ENCODE assay signal across 17 mouse cellular contexts in the genomic region with DNA sequence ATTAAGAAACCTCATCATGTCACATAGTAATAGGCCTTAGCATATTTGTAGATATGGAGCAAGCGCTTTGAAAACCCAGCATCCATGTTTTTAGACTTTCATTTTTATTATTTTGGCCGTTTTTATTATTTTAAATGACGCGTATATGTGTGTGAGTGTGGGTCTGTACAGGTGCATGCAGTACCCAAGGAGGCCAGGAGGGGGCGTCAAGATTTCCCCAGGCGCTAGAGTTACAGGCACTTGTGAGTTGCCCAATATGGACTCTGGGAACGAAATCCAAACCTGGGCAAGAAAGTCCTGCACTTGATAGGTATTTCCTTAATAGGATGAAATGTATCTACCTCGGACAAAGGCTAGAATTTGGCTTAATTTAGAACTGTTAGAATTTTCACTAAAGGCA. TPM values are rescaled to one million over a fixed set of nuclear protein-coding genes. Genes with fewer than 3 reads are reported as not detected.
DNase-seq lines count a peak whose midpoint lies in the region; ATAC-seq and TF ChIP-seq lines count a peak whose summit lies in the region.
"Had no signal": no experiment of that assay in that cellular context is flagged by ENCODE, and none has a peak within 500 bp of the region (broad histone marks: within the 10 kb centered on the region; RNA-seq: fewer than 3 reads in every experiment).

No protein-coding gene starts in this region.

- H3K9ac ChIP-seq in liver, embryonic 14.5 days (replicated peaks): no peak overlapping the region
- H3K9ac ChIP-seq in liver, embryonic 12.5 days: no peak overlapping the region
- H3K9ac ChIP-seq: embryonic facial prominence, embryonic 12.5 days; forebrain, embryonic 13.5 days; hindbrain, embryonic 15.5 days had no signal

- TF ChIP-seq EP300 in liver, embryonic 14.5 days (IDR thresholded peaks at IDR 0.05; ENCODE audit: low read depth): no peak

- no peak overlapping the region for H3K4me3 ChIP-seq in liver, embryonic 14.5 days (ENCODE audit: insufficient read depth in 1 of 2, low read depth in 2 of 2, low read length in 2 of 2)
- H3K4me3 ChIP-seq in liver, embryonic 12.5 days: no peak overlapping the region
- no peak overlapping the region for H3K4me3 ChIP-seq in bone marrow macrophage, adult 2 months (ENCODE audit: insufficient read depth, low read length)
- H3K4me3 ChIP-seq: embryonic facial prominence, embryonic 12.5 days; forebrain, embryonic 13.5 days; hindbrain, embryonic 15.5 days had no signal

- DNase-seq in adrenal gland, postnatal 10 days: peak; percentile 29
- no peak for DNase-seq in adrenal gland, adult 18-20 months (ENCODE audit: low spot score in 2 of 2)
- DNase-seq in liver, embryonic 14.5 days (ENCODE audit: low read depth in 3 of 3, low spot score in 3 of 3): no peak
- peak; percentile 23 for DNase-seq in B cell, adult 2 months
- DNase-seq in spleen, adult 18-20 months: no peak
- DNase-seq in adipocyte (ENCODE audit: low spot score): no peak
- DNase-seq: gastrocnemius, postnatal 25 days; left cerebral cortex, postnatal 4 days; lung, postnatal 14 days; right cerebral cortex, postnatal 4 days had no signal

- no peak overlapping the region for H3K4me2 ChIP-seq in liver, embryonic 14.5 days (ENCODE audit: low read depth)
- no peak overlapping the region for H3K4me2 ChIP-seq in liver, embryonic 12.5 days
- H3K4me2 ChIP-seq: embryonic facial prominence, embryonic 12.5 days; forebrain, embryonic 13.5 days; hindbrain, embryonic 15.5 days had no signal

- H3K9me3 ChIP-seq in liver, embryonic 14.5 days (ENCODE audit: control insufficient read depth, low read length): no peaks in the 10 kb centered on the region
- no peaks in the 10 kb centered on the region for H3K9me3 ChIP-seq in liver, embryonic 12.5 days (replicated peaks)
- H3K9me3 ChIP-seq: embryonic facial prominence, embryonic 12.5 days; forebrain, embryonic 13.5 days; hindbrain, embryonic 15.5 days had no signal

- no peak overlapping the region for H3K27ac ChIP-seq in liver, embryonic 14.5 days
- no peak overlapping the region for H3K27ac ChIP-seq in liver, embryonic 12.5 days
- H3K27ac ChIP-seq in bone marrow macrophage, adult 2 months (ENCODE audit: insufficient read depth, low read depth, low read length): no peak overlapping the region
- H3K27ac ChIP-seq: embryonic facial prominence, embryonic 12.5 days; forebrain, embryonic 13.5 days; hindbrain, embryonic 15.5 days had no signal

- H3K27me3 ChIP-seq in liver, embryonic 14.5 days (ENCODE audit: control insufficient read depth, insufficient read depth, low read length): no peaks in the 10 kb centered on the region
- H3K27me3 ChIP-seq in liver, embryonic 12.5 days (replicated peaks): no peaks in the 10 kb centered on the region; the same call in 1 of the 2 replicates
- H3K27me3 ChIP-seq: embryonic facial prominence, embryonic 12.5 days; forebrain, embryonic 13.5 days; hindbrain, embryonic 15.5 days had no signal

- TF ChIP-seq POLR2A in bone marrow macrophage, adult 2 months (IDR thresholded peaks at IDR 0.05; ENCODE audit: borderline replicate concordance, low read depth, low read length): no peak

- no peaks in the 10 kb centered on the region for H3K4me1 ChIP-seq in liver, embryonic 14.5 days (replicated peaks; ENCODE audit: control insufficient read depth in 2 of 2, insufficient read depth in 2 of 2, low read length in 1 of 2)
- H3K4me1 ChIP-seq in liver, embryonic 12.5 days: no peaks in the 10 kb centered on the region
- H3K4me1 ChIP-seq in bone marrow macrophage, adult 2 months (ENCODE audit: control insufficient read depth, insufficient read depth, low read length): peaks cover 6% of the 10 kb centered on the region; the same call in 1 of the 2 replicates
- H3K4me1 ChIP-seq: embryonic facial prominence, embryonic 12.5 days; forebrain, embryonic 13.5 days; hindbrain, embryonic 15.5 days had no signal

- H3K36me3 ChIP-seq in liver, embryonic 14.5 days (replicated peaks; ENCODE audit: control insufficient read depth, insufficient read depth, low read depth): no peaks in the 10 kb centered on the region
- no peaks in the 10 kb centered on the region for H3K36me3 ChIP-seq in liver, embryonic 12.5 days
- H3K36me3 ChIP-seq: embryonic facial prominence, embryonic 12.5 days; hindbrain, embryonic 15.5 days had no signal

- TF ChIP-seq CTCF in liver, embryonic 14.5 days (IDR thresholded peaks at IDR 0.05; ENCODE audit: low read depth): peak; percentile 73
- peak; percentile 47 for TF ChIP-seq CTCF in bone marrow macrophage, adult 2 months (IDR thresholded peaks at IDR 0.05; ENCODE audit: low read depth, low read length)

- 66% methylated on average over 8 of the region's 8 CpGs for WGBS in liver, embryonic 14.5 days (ENCODE audit: insufficient replicate concordance)
- WGBS in liver, embryonic 12.5 days (ENCODE audit: insufficient replicate concordance): 65% methylated on average over 8 of the region's 8 CpGs

- no peak for ATAC-seq in liver, embryonic 14.5 days (ENCODE audit: insufficient read depth)
- no peak for ATAC-seq in liver, embryonic 12.5 days
- ATAC-seq: forebrain, embryonic 13.5 days; midbrain, embryonic 16.5 days had no signal

RNA-seq across cellular contexts. Expression of a gene that starts 30.4 kb away (rescaled TPM):
- total RNA-seq in adrenal gland, postnatal 10 days (2021): 1 to 10 TPM; 8.6 to 9.9 TPM
- 10 to 100 TPM; 18.0 to 86.4 TPM for total RNA-seq in adrenal gland, adult 18-20 months (2021)
- 0.11 TPM in 1 of 2 replicates, not detected in the other for polyA plus RNA-seq in liver, embryonic 14.5 days (2012; rRNA removed)
- not detected in 2 replicates for polyA plus RNA-seq in liver, embryonic 14.5 days (2014; fragmentation: Nextera tagmentation; extraction: Ambion mirVana)
- polyA plus RNA-seq in liver, embryonic 12.5 days (2016; fragmentation: Nextera tagmentation; extraction: Ambion mirVana): not detected in 2 replicates
- polyA plus RNA-seq in bone marrow macrophage, adult 2 months (2012; ENCODE audit: insufficient read depth, insufficient read length, missing spikeins): not detected in 2 replicates
- total RNA-seq: neutrophil, adult 5-6 weeks had no signal

RNA-seq across cellular contexts. Expression of a gene that starts 54.0 kb away (rescaled TPM):
- 10 to 100 TPM; 28.3 to 38.3 TPM for total RNA-seq in adrenal gland, postnatal 10 days (2021)
- total RNA-seq in adrenal gland, adult 18-20 months (2021): 10 to 100 TPM; 18.6 to 20.0 TPM
- 2.6 and 2.7 TPM in 2 replicates for polyA plus RNA-seq in liver, embryonic 14.5 days (2012; rRNA removed)
- polyA plus RNA-seq in liver, embryonic 14.5 days (2014; fragmentation: Nextera tagmentation; extraction: Ambion mirVana): 0.52 and 0.82 TPM in 2 replicates
- polyA plus RNA-seq in liver, embryonic 12.5 days (2016; fragmentation: Nextera tagmentation; extraction: Ambion mirVana): 3.7 and 3.9 TPM in 2 replicates
- 0.44 and 0.50 TPM in 2 replicates for polyA plus RNA-seq in bone marrow macrophage, adult 2 months (2012; ENCODE audit: insufficient read depth, insufficient read length, missing spikeins)

Comparison
In these comparisons a context has a peak if more than half of its experiments do, and no peak if none do; other contexts are left out.
1. DNase-seq: peak in adrenal gland, postnatal 10 days (single experiment) and B cell, adult 2 months (2 of 2); none in adrenal gland, adult 18-20 months (0 of 2), liver, embryonic 14.5 days (0 of 3), spleen, adult 18-20 months (0 of 2) and adipocyte (single experiment).